Mouse (Mus musculus) forebrain, embryonic 11.5 days (tissue): ENCODE measurements around the gene Gm20388. TPM values are rescaled to one million over a fixed set of nuclear protein-coding genes. Genes with fewer than 3 reads are reported as not detected.

Source experiments
- ATAC-seq: fragments of 200-750 bp; cut with Nextera tagmentation; replicated peaks from 2 replicates; pipeline ENCODE4 v1.8.0; 2017; ENCODE audit warnings: moderate TSS enrichment; ENCODE audit not compliant: low FRiP score
- DNase-seq: peaks from one replicate; pipeline ENCODE4 v3.0.0-alpha.2; 2017; ENCODE audit warnings: low spot score
- H3K27ac ChIP-seq: fragments of 300-500 bp; sonication (generic); 2 replicates; pipeline ENCODE4 v1.5.1; 2014; ENCODE audit warnings: low read depth, low read length
- H3K27me3 ChIP-seq: fragments of 300-500 bp; sonication (generic); 2 replicates; pipeline ENCODE4 v1.6.1; 2014; ENCODE audit warnings: mild to moderate bottlenecking, low read length, mixed read lengths; ENCODE audit not compliant: control insufficient read depth, insufficient read depth
- H3K36me3 ChIP-seq: fragments of 300-500 bp; sonication (generic); 2 replicates; pipeline ENCODE4 v1.6.1; 2014; ENCODE audit warnings: mild to moderate bottlenecking, low read length, moderate library complexity, mixed read lengths; ENCODE audit not compliant: control insufficient read depth, insufficient read depth
- H3K4me1 ChIP-seq: fragments of 300-500 bp; sonication (generic); replicated peaks from 2 replicates; pipeline ENCODE4 v1.6.1; 2014; ENCODE audit warnings: low read length, mixed read lengths; ENCODE audit not compliant: control insufficient read depth, insufficient read depth
- H3K4me2 ChIP-seq: fragments of 300-500 bp; sonication (generic); 2 replicates; pipeline ENCODE4 v1.6.1; 2014; ENCODE audit warnings: low read depth, mild to moderate bottlenecking, low read length, moderate library complexity, mixed read lengths; ENCODE audit not compliant: severe bottlenecking
- H3K4me3 ChIP-seq: fragments of 300-500 bp; sonication (generic); 2 replicates; pipeline ENCODE4 v1.5.1; 2014; ENCODE audit warnings: low read depth, low read length
- H3K9ac ChIP-seq: fragments of 300-500 bp; sonication (generic); 2 replicates; pipeline ENCODE4 v1.6.1; 2014; ENCODE audit warnings: low read length
- H3K9me3 ChIP-seq: fragments of 300-500 bp; sonication (generic); 2 replicates; pipeline ENCODE4 v1.6.1; 2016; ENCODE audit warnings: low read length, mixed read lengths; ENCODE audit not compliant: control insufficient read depth
- WGBS: fragments of 180-500 bp; shearing (Covaris S2); extraction: QIAGEN DNeasy Blood & Tissue Kit; methylation state at CpG from one replicate; pipeline ENCODE4 v1.1.7; 2014; 5-methylcytosine and 5-hydroxymethylcytosine counted together
- polyA plus RNA-seq: library from polyadenylated mRNA; unstranded; fragments of >200 nt; fragmentation: Nextera tagmentation; extraction: Ambion mirVana; gene quantifications from 2 replicates; pipeline ENCODE4 v1.2.1, GENCODE M21; 2014

Gm20388 gene
- polyA plus RNA-seq, 1 experiment from 2014 or later, result not detected

- ATAC-seq, result no peak
- Histone ChIP-seq H3K27me3 (no peaks in the 10 kb centered on the region), H3K4me2 (peak overlapping the region; percentile 97)
Measured at GRCm38 (mm10) chr8:120535452-120536305, 625.0 kb downstream of the Gm20388 start.

GRCm38 (mm10) chr8:120536306-120537206 is 625.9 kb downstream of the Gm20388 start:
- peak; percentile 28 for ATAC-seq
- no peaks in the 10 kb centered on the region for H3K27me3 ChIP-seq
- WGBS, result under 1% methylated on average over 61 of the region's 61 CpGs

More at GRCm38 (mm10) chr8:120535452-120536305, 625.0 kb downstream of the Gm20388 start:
- no peaks in the 10 kb centered on the region for H3K9me3 ChIP-seq
- H3K9ac ChIP-seq, result peak overlapping the region; percentile 82
- H3K4me3 ChIP-seq, result peak overlapping the region; percentile 61
- WGBS, result 2% methylated on average over 71 of the region's 79 CpGs
- H3K27ac ChIP-seq, result peak overlapping the region; percentile 98
- DNase-seq, result peak; percentile 84
- peaks cover 82% of the 10 kb centered on the region for H3K4me1 ChIP-seq
- H3K36me3 ChIP-seq, result no peaks in the 10 kb centered on the region

GRCm38 (mm10) chr8:120537207-120537817 is 626.7 kb downstream of the Gm20388 start:
- DNase-seq, result peak; percentile 92
- peak overlapping the region; percentile 61 for H3K4me3 ChIP-seq
- peak; percentile 42 for ATAC-seq
- H3K36me3 ChIP-seq, result no peaks in the 10 kb centered on the region
- H3K27me3 ChIP-seq, result no peaks in the 10 kb centered on the region
- H3K4me1 ChIP-seq, result peaks cover 73% of the 10 kb centered on the region
- H3K9me3 ChIP-seq, result no peaks in the 10 kb centered on the region
- H3K4me2 ChIP-seq, result peak overlapping the region; percentile 97
- H3K9ac ChIP-seq, result peak overlapping the region; percentile 82
- peak overlapping the region; percentile 98 for H3K27ac ChIP-seq
- under 1% methylated on average over 70 of the region's 79 CpGs for WGBS

More at GRCm38 (mm10) chr8:120536306-120537206, 625.9 kb downstream of the Gm20388 start:
- Histone ChIP-seq H3K4me1 (peaks cover 78% of the 10 kb centered on the region), H3K9ac (peak overlapping the region; percentile 82), H3K36me3 (no peaks in the 10 kb centered on the region), H3K27ac (peak overlapping the region; percentile 98), H3K4me3 (peak overlapping the region; percentile 61), H3K4me2 (peak overlapping the region; percentile 97), H3K9me3 (no peaks in the 10 kb centered on the region)
- peak; percentile 73 for DNase-seq

- H3K9me3 ChIP-seq, result no peaks in the 10 kb centered on the region
- DNase-seq, result peak; percentile 92
- H3K27ac ChIP-seq, result peak overlapping the region; percentile 98
- H3K27me3 ChIP-seq, result no peaks in the 10 kb centered on the region
- no peaks in the 10 kb centered on the region for H3K36me3 ChIP-seq
- peaks cover 72% of the 10 kb centered on the region for H3K4me1 ChIP-seq
- under 1% methylated on average over 45 of the region's 46 CpGs for WGBS
- peak; percentile 39 for ATAC-seq
- peak overlapping the region; percentile 82 for H3K9ac ChIP-seq
- peak overlapping the region; percentile 61 for H3K4me3 ChIP-seq
- peak overlapping the region; percentile 97 for H3K4me2 ChIP-seq
Measured at GRCm38 (mm10) chr8:120537818-120538396, 627.3 kb downstream of the Gm20388 start.

- Histone ChIP-seq H3K4me1 (peaks cover 68% of the 10 kb centered on the region), H3K36me3 (no peaks in the 10 kb centered on the region), H3K4me2 (peak overlapping the region; percentile 97), H3K4me3 (peak overlapping the region; percentile 61), H3K27me3 (no peaks in the 10 kb centered on the region), H3K9me3 (no peaks in the 10 kb centered on the region), H3K9ac (peak overlapping the region; percentile 82), H3K27ac (peak overlapping the region; percentile 98)
- DNase-seq (peak; percentile 90), ATAC-seq (peak; percentile 14)
- under 1% methylated on average over 37 of the region's 37 CpGs for WGBS
Measured at GRCm38 (mm10) chr8:120538397-120539240, 628.0 kb downstream of the Gm20388 start.

- no peaks in the 10 kb centered on the region for H3K27me3 ChIP-seq
- no peaks in the 10 kb centered on the region for H3K36me3 ChIP-seq
- peak; percentile 63 for DNase-seq
- H3K4me2 ChIP-seq, result peak overlapping the region; percentile 97
- H3K9ac ChIP-seq, result peak overlapping the region; percentile 82
- peak overlapping the region; percentile 61 for H3K4me3 ChIP-seq
- no peaks in the 10 kb centered on the region for H3K9me3 ChIP-seq
- ATAC-seq, result no peak
- WGBS, result 24% methylated on average over 6 of the region's 6 CpGs
- peaks cover 61% of the 10 kb centered on the region for H3K4me1 ChIP-seq
- H3K27ac ChIP-seq, result peak overlapping the region; percentile 98; the same call in 1 of the 2 replicates
Measured at GRCm38 (mm10) chr8:120539381-120539774, 628.7 kb downstream of the Gm20388 start.

GRCm38 (mm10) chr8:120539775-120540625 is 629.4 kb downstream of the Gm20388 start:
- peak overlapping the region; percentile 98; the same call in 1 of the 2 replicates for H3K27ac ChIP-seq
- peak overlapping the region; percentile 61 for H3K4me3 ChIP-seq
- no peaks in the 10 kb centered on the region for H3K36me3 ChIP-seq
- H3K4me2 ChIP-seq, result peak overlapping the region; percentile 97
- ATAC-seq (no peak), DNase-seq (peak; percentile 55)
- H3K27me3 ChIP-seq, result no peaks in the 10 kb centered on the region
- H3K4me1 ChIP-seq, result peaks cover 55% of the 10 kb centered on the region
- peak overlapping the region; percentile 33 for H3K9ac ChIP-seq
- WGBS, result 26% methylated on average over 23 of the region's 23 CpGs
- no peaks in the 10 kb centered on the region for H3K9me3 ChIP-seq
